Mouse (Mus musculus): ENCODE measurements around the gene Prss57. TPM values are rescaled to one million over a fixed set of nuclear protein-coding genes. Genes with fewer than 3 reads are reported as not detected.

The Prss57 gene
- polyA plus RNA-seq (2012; rRNA removed; ENCODE audit: low replicate concordance) = 0.27 and 0.59 TPM in 2 replicates

GRCm38 (mm10) chr10:79790861-79791260 lies at the start of gene Prss57:
Gene Prss57 (minus strand): TSS chr10:79790961.

GRCm38 (mm10) chr10:79820782-79821181 lies 30.0 kb upstream of the Prss57 start, which contains the start of gene Misp:
Gene Misp (plus strand): TSS chr10:79820989.

DNA sequence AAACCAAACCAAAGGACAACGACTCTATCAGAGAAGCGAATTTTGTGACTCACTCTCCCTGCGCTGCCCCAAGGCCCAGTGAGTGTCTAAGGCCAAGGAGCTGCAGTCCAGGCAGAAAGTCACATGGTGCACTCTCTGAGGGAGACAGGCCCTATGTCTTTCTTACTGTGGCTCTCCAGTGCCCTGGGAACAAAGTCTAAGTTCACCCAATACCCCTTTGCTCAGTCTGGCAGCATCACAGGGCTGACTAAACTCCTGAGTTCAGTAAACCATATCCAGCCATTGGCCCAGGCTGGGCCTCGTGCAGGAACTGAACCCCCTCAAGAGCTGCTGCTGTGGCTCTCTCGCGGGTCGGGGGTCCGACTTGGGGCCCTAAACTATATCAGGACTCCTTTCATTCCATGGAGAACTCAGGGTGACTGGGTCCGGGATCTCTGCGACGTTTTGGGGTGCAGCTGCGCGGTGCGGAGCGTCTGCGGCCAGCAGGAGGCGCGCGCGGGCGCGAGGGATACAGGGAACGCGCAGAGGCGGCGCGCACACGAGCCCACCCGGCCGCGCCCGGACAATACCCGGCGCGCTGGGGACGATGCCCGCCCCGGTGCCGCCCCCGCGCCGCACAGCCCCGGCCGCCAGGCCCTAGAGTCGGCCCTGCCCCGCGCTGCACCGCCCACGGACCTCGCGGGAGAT lies 2.4 kb upstream of the Prss57 start, which contains the start of gene Palm:
Gene Palm, plus strand, starts transcription at position 522 of the 687 bp plus-strand sequence.

DNA sequence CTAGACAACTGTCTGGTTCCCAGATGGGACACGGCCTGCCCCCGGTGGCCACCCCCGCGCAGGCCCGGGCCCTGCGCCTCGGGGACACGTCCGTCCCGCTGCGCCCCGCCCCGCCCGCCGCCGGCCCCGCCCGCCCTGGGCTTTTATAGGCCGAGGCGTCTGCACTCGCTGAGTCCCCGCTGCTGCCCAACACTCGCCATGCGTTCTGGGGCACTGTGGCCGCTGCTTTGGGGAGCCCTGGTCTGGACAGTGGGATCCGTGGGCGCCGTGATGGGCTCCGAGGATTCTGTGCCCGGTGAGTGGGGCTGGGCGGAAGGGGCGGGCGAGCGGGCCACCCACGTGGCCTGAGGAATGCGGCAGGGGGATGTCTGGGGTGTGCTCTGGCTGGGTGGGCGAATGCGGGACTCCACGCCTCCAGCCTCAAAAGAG lies 13.6 kb downstream of the Prss57 start, which contains the start of gene Fstl3:
Gene Fstl3, plus strand, starts transcription at position 170 of the 429 bp plus-strand sequence.

DNA sequence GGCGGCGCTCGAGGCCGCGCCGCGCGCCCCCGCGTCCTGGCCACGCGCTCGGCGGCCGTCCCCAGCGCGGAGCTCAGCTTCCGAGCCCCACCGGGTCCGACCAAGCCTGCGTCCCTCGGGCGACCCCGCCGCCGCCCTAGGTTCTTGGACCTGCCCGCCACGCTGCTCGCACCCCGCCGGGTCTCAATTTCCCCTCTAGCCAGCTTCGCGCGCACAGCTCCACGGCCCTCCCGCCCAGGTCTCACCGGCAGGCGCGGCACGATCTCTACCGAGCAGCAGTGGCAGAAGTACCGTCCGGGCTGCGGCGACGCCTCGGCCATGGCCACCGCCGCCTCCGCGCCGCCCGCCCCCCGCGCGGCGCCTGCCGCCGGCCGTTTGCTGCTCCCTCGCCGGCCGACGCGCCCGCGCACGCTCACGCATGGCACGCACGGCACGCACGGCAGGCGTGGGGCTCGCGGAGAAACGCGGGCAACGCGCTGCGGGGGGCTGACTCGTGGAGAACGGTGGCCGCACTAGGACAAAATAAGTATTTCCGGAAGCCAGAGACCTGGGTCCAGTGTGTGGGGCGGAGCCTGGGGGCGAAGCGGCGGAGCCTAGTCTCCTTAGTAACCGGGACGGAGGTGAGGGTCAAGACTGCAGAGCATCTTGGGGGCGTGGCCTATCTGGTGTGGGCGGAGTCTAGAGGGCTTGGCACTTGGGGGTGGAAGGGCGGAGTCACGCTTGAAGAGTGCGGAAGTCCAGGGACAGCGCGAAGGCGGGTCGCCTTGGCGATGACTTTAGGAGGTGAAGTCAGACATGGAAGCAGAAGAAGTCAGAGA lies 24.0 kb downstream of the Prss57 start, which contains the start of gene Rnf126:
Gene Rnf126, minus strand, starts transcription at position 445 of the 818 bp plus-strand sequence.

DNA sequence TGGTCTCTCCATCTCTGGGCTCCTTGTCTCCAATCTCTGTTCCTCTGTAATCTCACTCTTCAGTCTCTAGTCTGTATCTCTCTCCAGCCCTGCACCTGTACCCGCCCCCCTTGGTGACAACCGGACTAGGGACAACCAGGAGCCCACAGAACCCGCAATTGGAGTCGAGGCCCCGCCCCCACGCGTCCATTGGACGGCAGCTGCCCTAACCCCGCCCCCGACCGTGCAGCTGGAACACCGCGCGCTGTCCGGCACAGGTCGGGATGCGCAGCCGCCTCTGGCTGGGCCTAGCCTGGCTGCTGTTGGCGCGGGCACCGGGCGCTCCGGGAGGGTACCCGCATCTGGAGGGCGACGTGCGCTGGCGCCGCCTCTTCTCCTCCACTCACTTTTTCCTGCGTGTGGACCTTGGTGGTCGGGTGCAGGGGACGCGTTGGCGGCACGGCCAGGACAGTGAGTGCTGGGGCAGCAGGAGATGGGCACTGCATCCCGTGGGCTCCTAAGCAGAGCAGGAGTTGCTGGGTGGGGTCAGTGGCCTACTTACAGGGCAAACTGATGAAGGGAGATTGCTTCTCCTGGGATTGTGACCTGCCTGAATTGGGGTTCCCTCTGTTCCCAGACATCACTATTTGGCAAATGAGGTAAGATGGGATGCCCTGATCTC lies 35.8 kb downstream of the Prss57 start, which contains the start of gene Fgf22:
Gene Fgf22, plus strand, starts transcription at position 221 of the 661 bp plus-strand sequence.

DNA sequence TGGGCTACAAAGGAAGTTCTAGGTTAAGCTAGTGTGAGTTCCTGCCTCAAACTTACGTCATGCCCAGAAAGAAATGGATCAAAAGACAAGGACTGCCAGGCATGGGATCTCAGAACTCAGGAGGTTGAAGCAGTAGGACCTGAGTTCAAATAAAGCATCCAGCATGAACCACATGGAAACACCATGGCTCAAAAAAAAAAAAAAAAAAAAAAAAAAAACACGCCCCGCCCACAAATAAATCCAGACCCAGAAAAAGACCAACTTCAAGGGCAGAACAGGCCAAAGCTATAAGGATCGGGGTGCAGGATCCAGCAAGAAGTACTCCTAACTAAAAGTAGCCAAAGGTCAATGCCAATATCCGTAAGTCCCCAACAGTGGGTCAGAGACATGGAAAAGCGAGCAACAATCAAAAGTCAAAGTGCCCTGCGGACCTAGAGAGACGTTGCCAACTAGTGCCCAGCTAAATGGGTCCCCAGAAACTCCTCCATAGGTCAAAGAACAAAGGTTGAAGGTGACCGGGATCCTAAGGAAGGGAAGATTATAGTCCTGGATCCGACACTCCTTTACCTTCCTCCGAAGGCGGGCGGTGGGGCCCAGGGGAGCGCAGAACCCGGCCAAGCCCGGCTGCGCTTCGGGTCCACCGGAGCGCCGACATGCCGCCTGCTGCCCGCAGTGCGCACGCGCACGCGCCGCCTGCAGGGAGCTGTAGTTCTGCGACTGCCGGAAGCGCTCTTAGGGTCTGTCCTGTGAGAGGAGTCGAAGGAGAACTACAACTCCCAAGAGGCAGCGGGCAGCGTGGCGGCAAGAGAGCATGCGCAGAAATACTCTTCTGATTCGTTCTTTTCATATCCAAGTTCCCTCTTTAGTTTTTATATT lies 44.6 kb downstream of the Prss57 start, which contains the start of gene Polrmt:
Gene Polrmt, minus strand, starts transcription at position 684 of the 876 bp plus-strand sequence.

Other genes with a start within 250 kb of the Prss57 start
- gene Mier2, start 235.8 kb downstream of the Prss57 start, polyA plus RNA-seq (2012; rRNA removed; ENCODE audit: low replicate concordance) = 87.0 and 107 TPM in 2 replicates
- not detected in 2 replicates for gene Theg, start 203.6 kb downstream of the Prss57 start, polyA plus RNA-seq (2012; rRNA removed; ENCODE audit: low replicate concordance)
- gene C2cd4c, start 176.9 kb downstream of the Prss57 start, polyA plus RNA-seq (2012; rRNA removed; ENCODE audit: low replicate concordance) = 0.84 and 1.1 TPM in 2 replicates
- 1.3 and 2.5 TPM in 2 replicates for gene Shc2, start 153.0 kb downstream of the Prss57 start, polyA plus RNA-seq (2012; rRNA removed; ENCODE audit: low replicate concordance)
- not detected in 2 replicates for gene Odf3l2, start 145.2 kb downstream of the Prss57 start, polyA plus RNA-seq (2012; rRNA removed; ENCODE audit: low replicate concordance)
- 6.5 and 9.9 TPM in 2 replicates for gene Madcam1, start 126.4 kb downstream of the Prss57 start, polyA plus RNA-seq (2012; rRNA removed; ENCODE audit: low replicate concordance)
- 80.2 and 108 TPM in 2 replicates for gene Tpgs1, start 121.6 kb downstream of the Prss57 start, polyA plus RNA-seq (2012; rRNA removed; ENCODE audit: low replicate concordance)
- gene Cdc34, start 108.8 kb downstream of the Prss57 start, polyA plus RNA-seq (2012; rRNA removed; ENCODE audit: low replicate concordance) = 199 and 293 TPM in 2 replicates
- gene Gzmm, start 101.9 kb downstream of the Prss57 start, polyA plus RNA-seq (2012; rRNA removed; ENCODE audit: low replicate concordance) = 0.37 TPM in 1 of 2 replicates, not detected in the other
- 528 and 1,060 TPM in 2 replicates for gene Bsg, start 86.5 kb downstream of the Prss57 start, polyA plus RNA-seq (2012; rRNA removed; ENCODE audit: low replicate concordance)
- gene Hcn2, start 74.3 kb downstream of the Prss57 start, polyA plus RNA-seq (2012; rRNA removed; ENCODE audit: low replicate concordance) = 8.5 and 24.2 TPM in 2 replicates
- gene Polrmt, start 44.4 kb downstream of the Prss57 start, polyA plus RNA-seq (2012; rRNA removed; ENCODE audit: low replicate concordance) = 47.7 and 62.9 TPM in 2 replicates
- gene Fgf22, start 35.9 kb downstream of the Prss57 start, polyA plus RNA-seq (2012; rRNA removed; ENCODE audit: low replicate concordance) = not detected in 2 replicates
- 161 and 229 TPM in 2 replicates for gene Rnf126, start 24.0 kb downstream of the Prss57 start, polyA plus RNA-seq (2012; rRNA removed; ENCODE audit: low replicate concordance)
- gene Fstl3, start 13.7 kb downstream of the Prss57 start, polyA plus RNA-seq (2012; rRNA removed; ENCODE audit: low replicate concordance) = 11.5 and 11.9 TPM in 2 replicates
- gene Palm, start 2.6 kb upstream of the Prss57 start, polyA plus RNA-seq (2012; rRNA removed; ENCODE audit: low replicate concordance) = 17.2 and 27.7 TPM in 2 replicates
- 97.3 and 216 TPM in 2 replicates for gene Misp, start 30.0 kb upstream of the Prss57 start, polyA plus RNA-seq (2012; rRNA removed; ENCODE audit: low replicate concordance)
- 156 and 209 TPM in 2 replicates for gene Ptbp1, start 63.5 kb upstream of the Prss57 start, polyA plus RNA-seq (2012; rRNA removed; ENCODE audit: low replicate concordance)
- 3.8 and 5.3 TPM in 2 replicates for gene Prtn3, start 83.5 kb upstream of the Prss57 start, polyA plus RNA-seq (2012; rRNA removed; ENCODE audit: low replicate concordance)
- gene Plppr3, start 83.7 kb upstream of the Prss57 start, polyA plus RNA-seq (2012; rRNA removed; ENCODE audit: low replicate concordance) = 6.1 and 11.4 TPM in 2 replicates
- not detected in 2 replicates for gene Elane, start 95.3 kb upstream of the Prss57 start, polyA plus RNA-seq (2012; rRNA removed; ENCODE audit: low replicate concordance)
- gene Cfd, start 99.9 kb upstream of the Prss57 start, polyA plus RNA-seq (2012; rRNA removed; ENCODE audit: low replicate concordance) = 12.8 and 564 TPM in 2 replicates
- 44.8 and 49.2 TPM in 2 replicates for gene Med16, start 118.0 kb upstream of the Prss57 start, polyA plus RNA-seq (2012; rRNA removed; ENCODE audit: low replicate concordance)
- gene Gm26602, start 119.9 kb upstream of the Prss57 start, polyA plus RNA-seq (2012; rRNA removed; ENCODE audit: low replicate concordance) = not detected in 2 replicates
- 5.1 and 5.6 TPM in 2 replicates for gene Kiss1r, start 126.0 kb upstream of the Prss57 start, polyA plus RNA-seq (2012; rRNA removed; ENCODE audit: low replicate concordance)
- gene R3hdm4, start 130.2 kb upstream of the Prss57 start, polyA plus RNA-seq (2012; rRNA removed; ENCODE audit: low replicate concordance) = 102 and 133 TPM in 2 replicates
- gene Arid3a, start 136.1 kb upstream of the Prss57 start, polyA plus RNA-seq (2012; rRNA removed; ENCODE audit: low replicate concordance) = 8.1 and 9.4 TPM in 2 replicates
- 32.5 and 36.7 TPM in 2 replicates for gene Wdr18, start 169.2 kb upstream of the Prss57 start, polyA plus RNA-seq (2012; rRNA removed; ENCODE audit: low replicate concordance)
- 0.13 TPM in 1 of 2 replicates, not detected in the other for gene Grin3b, start 179.8 kb upstream of the Prss57 start, polyA plus RNA-seq (2012; rRNA removed; ENCODE audit: low replicate concordance)
- gene Tmem259, start 193.4 kb upstream of the Prss57 start, polyA plus RNA-seq (2012; rRNA removed; ENCODE audit: low replicate concordance) = 473 and 724 TPM in 2 replicates
- 47.4 and 53.3 TPM in 2 replicates for gene Cnn2, start 197.6 kb upstream of the Prss57 start, polyA plus RNA-seq (2012; rRNA removed; ENCODE audit: low replicate concordance)
- 22.5 and 27.6 TPM in 2 replicates for gene Abca7, start 205.5 kb upstream of the Prss57 start, polyA plus RNA-seq (2012; rRNA removed; ENCODE audit: low replicate concordance)
- gene Arhgap45, start 225.7 kb upstream of the Prss57 start, polyA plus RNA-seq (2012; rRNA removed; ENCODE audit: low replicate concordance) = 16.6 and 28.8 TPM in 2 replicates
- gene Polr2e, start 248.8 kb upstream of the Prss57 start, polyA plus RNA-seq (2012; rRNA removed; ENCODE audit: low replicate concordance) = 82.1 and 91.1 TPM in 2 replicates

Data from duodenum, adult 2 months (tissue).